Comparison of ENCODE assay signal across 12 mouse cellular contexts in genomic region chr2:135544882-135545281, GRCm38 (mm10).
"Had no signal": no experiment of that assay in that cellular context is flagged by ENCODE, and none has a peak within 500 bp of the region (broad histone marks: within the 10 kb centered on the region; RNA-seq: fewer than 3 reads in every experiment).

No protein-coding gene starts in this region.

- DNase-seq: retina, postnatal 1 day; right cerebral cortex, adult 18-20 months; right cerebral cortex, postnatal 14 days; right cerebral cortex, postnatal 25 days; right cerebral cortex, postnatal 4 days; spleen, adult 18-20 months; thymus, adult 18-20 months; thymus, adult 2 months; thymus, postnatal 14 days; thymus, postnatal 25 days; thymus, postnatal 36 days; thymus, postnatal 4 days had no signal
